Mouse (Mus musculus): ENCODE measurements at regions not wholly inside any gene's neighbourhood (a gene's known extent, or its start where the extent isn't known, plus 50 kb on each side); places are given as distances from the start of the nearest gene placed in this dataset.

GRCm38 (mm10) chr14:114826662-114827321 lies 265.2 kb upstream of the Gpc5 start:
- H3K4me3 ChIP-seq = no peak overlapping the region
- no peaks in the 10 kb centered on the region for H3K36me3 ChIP-seq (replicated peaks)
- no peaks in the 10 kb centered on the region for H3K9me3 ChIP-seq
- H3K4me1 ChIP-seq = peaks cover 25% of the 10 kb centered on the region
- no peaks in the 10 kb centered on the region for H3K27me3 ChIP-seq (ENCODE audit: poor library complexity, severe bottlenecking)
- 68% methylated on average over 10 of the region's 10 CpGs for WGBS
- DNase-seq (ENCODE audit: extremely low spot score, low spot score) = no peak
- H3K27ac ChIP-seq = no peak overlapping the region

DNA sequence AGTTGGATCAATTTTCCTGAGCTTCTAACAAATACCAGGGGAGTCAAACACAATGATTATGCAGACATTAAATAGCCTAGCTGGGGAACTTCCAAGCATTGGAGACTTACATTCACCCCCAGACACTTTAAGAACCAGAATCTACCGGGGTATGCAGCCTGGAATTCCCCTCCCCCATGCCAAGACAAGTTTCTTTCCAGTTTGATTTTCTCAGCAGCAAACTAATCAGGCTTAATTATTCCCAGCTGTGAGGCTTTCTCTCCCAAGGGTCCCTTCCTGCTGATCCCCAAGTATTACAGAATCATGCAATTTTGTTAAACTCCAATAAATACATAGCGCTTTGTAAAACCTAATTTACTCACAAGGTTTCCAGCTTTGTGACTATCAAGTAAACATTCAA lies 262.7 kb upstream of the Gpc5 start:
- WGBS = 23% methylated on average over 2 of the region's 2 CpGs
- Histone ChIP-seq H3K36me3 (replicated peaks) (no peaks in the 10 kb centered on the region), H3K27ac (no peak overlapping the region), H3K9me3 (no peaks in the 10 kb centered on the region), H3K4me1 (peaks cover 25% of the 10 kb centered on the region), H3K27me3 (ENCODE audit: poor library complexity, severe bottlenecking) (no peaks in the 10 kb centered on the region), H3K4me3 (no peak overlapping the region)
- DNase-seq (ENCODE audit: extremely low spot score, low spot score) = no peak

DNA sequence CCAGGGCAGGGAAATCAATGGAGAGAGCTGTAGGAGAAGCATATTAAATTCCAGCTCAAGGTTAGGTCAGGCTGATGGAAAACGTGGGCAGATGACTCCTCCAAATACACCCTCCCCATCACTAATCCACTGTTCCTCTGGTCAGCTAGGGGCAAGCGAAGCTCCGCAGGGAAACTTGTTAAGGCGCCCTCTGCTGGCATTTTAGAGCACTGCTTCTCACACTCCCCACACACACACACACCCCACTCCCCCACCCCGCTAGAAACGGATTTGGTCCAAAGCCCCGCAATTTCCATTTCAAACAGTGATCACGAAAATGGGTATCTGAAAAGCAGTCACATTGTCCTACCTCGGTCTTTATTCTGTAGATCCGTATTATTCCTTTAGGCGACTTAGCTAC lies 259.0 kb upstream of the Gpc5 start:
- 62% methylated on average over 11 of the region's 11 CpGs for WGBS
- no peak for DNase-seq (ENCODE audit: extremely low spot score, low spot score)
- Histone ChIP-seq H3K4me3 (no peak overlapping the region), H3K4me1 (peaks cover 21% of the 10 kb centered on the region), H3K9me3 (no peaks in the 10 kb centered on the region), H3K27me3 (ENCODE audit: poor library complexity, severe bottlenecking) (peaks cover 6% of the 10 kb centered on the region), H3K27ac (no peak overlapping the region), H3K36me3 (replicated peaks) (no peaks in the 10 kb centered on the region)

DNA sequence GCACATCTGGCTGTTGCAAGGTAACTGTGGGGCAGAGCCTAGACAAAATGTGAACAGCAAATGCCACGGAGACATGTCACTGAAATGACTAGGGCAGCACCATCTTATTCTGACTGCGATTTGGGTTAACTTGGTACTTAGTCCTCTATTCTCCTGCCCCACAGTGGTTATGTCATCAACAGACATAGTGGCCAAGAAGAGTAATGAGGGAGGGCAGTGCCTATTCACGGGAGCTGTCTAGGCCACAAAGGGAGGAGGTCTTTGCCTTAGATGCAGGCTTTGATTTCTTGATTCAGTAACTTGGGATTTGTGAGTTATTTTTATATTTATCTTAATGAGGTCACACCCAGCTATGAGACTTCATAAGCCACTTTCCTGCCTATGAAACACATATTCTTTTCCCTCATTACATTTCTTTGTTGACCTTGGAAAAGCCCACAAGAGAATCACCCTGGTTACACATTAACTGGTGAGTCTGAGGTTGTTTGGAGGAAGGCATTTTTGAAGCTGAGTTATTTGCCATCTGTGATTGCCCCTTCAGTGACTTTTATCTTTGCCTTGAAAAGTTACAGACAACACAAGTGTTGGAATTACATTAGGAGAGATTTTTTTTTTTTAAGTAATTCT lies 255.2 kb upstream of the Gpc5 start:
- Histone ChIP-seq H3K9me3 (no peaks in the 10 kb centered on the region), H3K27ac (no peak overlapping the region), H3K27me3 (ENCODE audit: poor library complexity, severe bottlenecking) (peaks cover 6% of the 10 kb centered on the region), H3K4me3 (no peak overlapping the region), H3K36me3 (replicated peaks) (no peaks in the 10 kb centered on the region), H3K4me1 (peaks cover 43% of the 10 kb centered on the region)
- WGBS = 78% methylated on average over 3 of the region's 3 CpGs
- DNase-seq (ENCODE audit: extremely low spot score, low spot score) = no peak

- peaks cover 50% of the 10 kb centered on the region for H3K4me1 ChIP-seq
- no peak overlapping the region for H3K27ac ChIP-seq
- no peak overlapping the region for H3K4me3 ChIP-seq
- peaks cover 6% of the 10 kb centered on the region for H3K27me3 ChIP-seq (ENCODE audit: poor library complexity, severe bottlenecking)
- DNase-seq (ENCODE audit: extremely low spot score, low spot score) = no peak
- 38% methylated on average over 16 of the region's 16 CpGs for WGBS
- H3K36me3 ChIP-seq (replicated peaks) = no peaks in the 10 kb centered on the region
- no peaks in the 10 kb centered on the region for H3K9me3 ChIP-seq
Observed at GRCm38 (mm10) chr14:114837652-114838276, 254.3 kb upstream of the Gpc5 start.

DNA sequence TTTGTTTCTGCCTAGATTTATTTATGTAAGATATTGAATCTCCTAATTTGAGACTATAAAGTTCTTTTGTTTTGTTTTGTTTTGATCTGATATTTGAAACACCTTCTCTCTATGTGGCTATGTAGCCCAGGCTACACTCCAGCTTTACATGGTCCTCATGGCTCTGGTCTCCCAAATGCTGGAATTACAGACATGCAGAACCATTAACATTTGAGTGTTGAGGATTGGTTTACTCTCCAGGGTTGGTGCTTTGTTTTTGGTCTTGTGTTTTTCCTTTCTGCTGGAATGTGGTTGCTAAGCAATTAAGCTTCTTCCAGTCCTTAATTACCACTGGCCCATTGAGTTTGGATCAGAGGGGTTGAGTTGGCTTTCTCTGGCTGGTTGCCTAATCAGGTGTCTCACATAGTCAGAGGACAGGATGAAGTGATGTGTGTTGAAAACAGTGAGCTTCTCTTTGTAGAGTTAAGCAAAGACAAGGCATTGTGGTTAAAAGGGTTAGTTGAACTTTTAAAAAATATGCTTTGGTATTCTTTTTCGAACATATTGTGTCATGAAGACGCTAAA lies 252.6 kb upstream of the Gpc5 start:
- Histone ChIP-seq H3K36me3 (replicated peaks) (no peaks in the 10 kb centered on the region), H3K27ac (no peak overlapping the region), H3K4me1 (peaks cover 58% of the 10 kb centered on the region), H3K27me3 (ENCODE audit: poor library complexity, severe bottlenecking) (peaks cover 6% of the 10 kb centered on the region), H3K9me3 (no peaks in the 10 kb centered on the region), H3K4me3 (no peak overlapping the region)
- peak; percentile 49 for DNase-seq (ENCODE audit: extremely low spot score, low spot score)
- 31% methylated on average over 2 of the region's 2 CpGs for WGBS

- no peaks in the 10 kb centered on the region for H3K9me3 ChIP-seq
- H3K27me3 ChIP-seq (ENCODE audit: poor library complexity, severe bottlenecking) = peaks cover 6% of the 10 kb centered on the region
- 0 out of 2 replicates have a peak overlapping the region, but pooled peaks have one; percentile 15 for H3K27ac ChIP-seq
Observed at GRCm38 (mm10) chr14:114840766-114841165, 251.2 kb upstream of the Gpc5 start.

GRCm38 (mm10) chr14:114841552-114841951 lies 250.5 kb upstream of the Gpc5 start:
- Histone ChIP-seq H3K27ac (no peak overlapping the region), H3K36me3 (replicated peaks) (no peaks in the 10 kb centered on the region), H3K9me3 (no peaks in the 10 kb centered on the region), H3K4me3 (no peak overlapping the region), H3K4me1 (peaks cover 60% of the 10 kb centered on the region), H3K27me3 (ENCODE audit: poor library complexity, severe bottlenecking) (peaks cover 3% of the 10 kb centered on the region)
- 64% methylated on average over 5 of the region's 5 CpGs for WGBS
- no peak for DNase-seq (ENCODE audit: extremely low spot score, low spot score)

More at GRCm38 (mm10) chr14:114840766-114841165, 251.2 kb upstream of the Gpc5 start:
- Histone ChIP-seq H3K4me3 (no peak overlapping the region), H3K4me1 (peaks cover 58% of the 10 kb centered on the region), H3K36me3 (replicated peaks) (no peaks in the 10 kb centered on the region)
- 92% methylated on average over 5 of the region's 5 CpGs for WGBS
- DNase-seq (ENCODE audit: extremely low spot score, low spot score) = no peak

DNA sequence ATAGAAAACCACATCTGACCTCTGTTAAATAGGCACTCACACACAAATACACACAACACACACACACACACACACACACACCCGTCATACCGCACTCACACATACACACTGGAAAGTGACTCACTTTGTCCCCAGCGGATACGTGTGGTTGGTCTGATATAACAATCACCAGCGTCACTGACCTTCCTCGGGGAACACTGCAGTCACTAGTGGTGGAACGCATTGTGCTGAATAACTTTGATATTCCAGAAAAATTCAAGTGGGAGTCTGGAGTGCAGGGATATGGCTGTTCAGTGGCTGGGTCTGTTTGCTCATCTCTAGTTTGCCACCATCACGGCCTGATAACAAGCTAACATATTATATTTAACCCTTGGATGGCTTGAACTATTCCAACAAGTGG lies 249.7 kb upstream of the Gpc5 start:
- no peak overlapping the region for H3K27ac ChIP-seq
- no peaks in the 10 kb centered on the region; the same call in 1 of the 2 replicates for H3K27me3 ChIP-seq (ENCODE audit: poor library complexity, severe bottlenecking)
- no peak overlapping the region for H3K4me3 ChIP-seq
- no peak for DNase-seq (ENCODE audit: extremely low spot score, low spot score)
- H3K4me1 ChIP-seq = peaks cover 57% of the 10 kb centered on the region
- no peaks in the 10 kb centered on the region for H3K36me3 ChIP-seq (replicated peaks)
- no peaks in the 10 kb centered on the region for H3K9me3 ChIP-seq
- 93% methylated on average over 8 of the region's 8 CpGs for WGBS

GRCm38 (mm10) chr14:114843105-114843743 lies 248.8 kb upstream of the Gpc5 start:
- Histone ChIP-seq H3K9me3 (no peaks in the 10 kb centered on the region), H3K27ac (0 out of 2 replicates have a peak overlapping the region, but pooled peaks have one; percentile 0), H3K4me1 (peaks cover 48% of the 10 kb centered on the region), H3K36me3 (replicated peaks) (no peaks in the 10 kb centered on the region), H3K27me3 (ENCODE audit: poor library complexity, severe bottlenecking) (no peaks in the 10 kb centered on the region; the same call in 1 of the 2 replicates), H3K4me3 (no peak overlapping the region)
- DNase-seq (ENCODE audit: extremely low spot score, low spot score) = peak; percentile 26
- WGBS = 38% methylated on average over 6 of the region's 6 CpGs

GRCm38 (mm10) chr14:114854324-114855054 lies 237.5 kb upstream of the Gpc5 start:
- Histone ChIP-seq H3K27ac (peak overlapping the region; percentile 60; the same call in 1 of the 2 replicates), H3K9me3 (no peaks in the 10 kb centered on the region), H3K27me3 (ENCODE audit: poor library complexity, severe bottlenecking) (peaks cover 7% of the 10 kb centered on the region), H3K4me1 (peaks cover 36% of the 10 kb centered on the region), H3K36me3 (replicated peaks) (no peaks in the 10 kb centered on the region), H3K4me3 (no peak overlapping the region)
- WGBS = 29% methylated on average over 9 of the region's 9 CpGs
- DNase-seq (ENCODE audit: extremely low spot score, low spot score) = no peak

Measured in forebrain, embryonic 10.5 days (tissue).